Mouse (Mus musculus): ENCODE measurements at regions not wholly inside any gene's neighbourhood (a gene's known extent, or its start where the extent isn't known, plus 50 kb on each side); places are given as distances from the start of the nearest gene placed in this dataset.

GRCm38 (mm10) chr4:69849423-69849822 lies 560.8 kb downstream of the Cdk5rap2 start:
- 87% methylated on average over 3 of the region's 3 CpGs for WGBS

GRCm38 (mm10) chr4:69839868-69840267 lies 570.4 kb downstream of the Cdk5rap2 start:
- DNase-seq, result no peak
- WGBS, result 66% methylated on average over 9 of the region's 9 CpGs
- Histone ChIP-seq H3K4me3 (replicated peaks; ENCODE audit: extremely low read depth, low read depth, low read length) (no peak overlapping the region), H3K4me1 (ENCODE audit: control insufficient read depth, insufficient read depth, low read length) (no peaks in the 10 kb centered on the region)
- TF ChIP-seq POLR2A (IDR thresholded peaks at IDR 0.05; ENCODE audit: borderline replicate concordance, extremely low read depth, low read depth, low read length), result no peak
- no peak for TF ChIP-seq CTCF (IDR thresholded peaks at IDR 0.05; ENCODE audit: insufficient read depth, low read length)

More at GRCm38 (mm10) chr4:69849423-69849822, 560.8 kb downstream of the Cdk5rap2 start:
- Histone ChIP-seq H3K4me3 (replicated peaks; ENCODE audit: extremely low read depth, low read depth, low read length) (no peak overlapping the region), H3K4me1 (ENCODE audit: control insufficient read depth, insufficient read depth, low read length) (no peaks in the 10 kb centered on the region)
- no peak for DNase-seq
- TF ChIP-seq POLR2A (IDR thresholded peaks at IDR 0.05; ENCODE audit: borderline replicate concordance, extremely low read depth, low read depth, low read length) (no peak), CTCF (IDR thresholded peaks at IDR 0.05; ENCODE audit: insufficient read depth, low read length) (no peak)

- 49% methylated on average over 4 of the region's 4 CpGs for WGBS
- DNase-seq, result no peak
- H3K4me3 ChIP-seq (replicated peaks; ENCODE audit: extremely low read depth, low read depth, low read length), result no peak overlapping the region
- H3K4me1 ChIP-seq (ENCODE audit: control insufficient read depth, insufficient read depth, low read length), result no peaks in the 10 kb centered on the region
- TF ChIP-seq POLR2A (IDR thresholded peaks at IDR 0.05; ENCODE audit: borderline replicate concordance, extremely low read depth, low read depth, low read length), result no peak
- no peak for TF ChIP-seq CTCF (IDR thresholded peaks at IDR 0.05; ENCODE audit: insufficient read depth, low read length)
Measured at GRCm38 (mm10) chr4:69838940-69839339, 571.3 kb downstream of the Cdk5rap2 start.

- no peak for DNase-seq
- 53% methylated on average over 3 of the region's 3 CpGs for WGBS
- Histone ChIP-seq H3K4me1 (ENCODE audit: control insufficient read depth, insufficient read depth, low read length) (no peaks in the 10 kb centered on the region), H3K4me3 (replicated peaks; ENCODE audit: extremely low read depth, low read depth, low read length) (no peak overlapping the region)
- TF ChIP-seq CTCF (IDR thresholded peaks at IDR 0.05; ENCODE audit: insufficient read depth, low read length) (no peak), POLR2A (IDR thresholded peaks at IDR 0.05; ENCODE audit: borderline replicate concordance, extremely low read depth, low read depth, low read length) (no peak)
Measured at GRCm38 (mm10) chr4:69824903-69825268, 585.4 kb downstream of the Cdk5rap2 start.

GRCm38 (mm10) chr4:69824215-69824902 lies 585.9 kb downstream of the Cdk5rap2 start:
- TF ChIP-seq POLR2A (IDR thresholded peaks at IDR 0.05; ENCODE audit: borderline replicate concordance, extremely low read depth, low read depth, low read length) (no peak), CTCF (IDR thresholded peaks at IDR 0.05; ENCODE audit: insufficient read depth, low read length) (no peak)
- Histone ChIP-seq H3K4me1 (ENCODE audit: control insufficient read depth, insufficient read depth, low read length) (no peaks in the 10 kb centered on the region), H3K4me3 (replicated peaks; ENCODE audit: extremely low read depth, low read depth, low read length) (no peak overlapping the region)
- WGBS, result 46% methylated on average over 6 of the region's 6 CpGs
- DNase-seq, result no peak

GRCm38 (mm10) chr4:69823311-69823940 lies 586.8 kb downstream of the Cdk5rap2 start:
- Histone ChIP-seq H3K4me1 (ENCODE audit: control insufficient read depth, insufficient read depth, low read length) (no peaks in the 10 kb centered on the region), H3K4me3 (replicated peaks; ENCODE audit: extremely low read depth, low read depth, low read length) (no peak overlapping the region)
- 25% methylated on average over 1 of the region's 1 CpGs for WGBS
- TF ChIP-seq CTCF (IDR thresholded peaks at IDR 0.05; ENCODE audit: insufficient read depth, low read length), result no peak
- DNase-seq, result no peak

GRCm38 (mm10) chr4:69818885-69819284 lies 591.4 kb downstream of the Cdk5rap2 start:
- no peak for DNase-seq
- H3K4me3 ChIP-seq (replicated peaks; ENCODE audit: extremely low read depth, low read depth, low read length), result no peak overlapping the region
- no peak for TF ChIP-seq CTCF (IDR thresholded peaks at IDR 0.05; ENCODE audit: insufficient read depth, low read length)
- no peak for TF ChIP-seq POLR2A (IDR thresholded peaks at IDR 0.05; ENCODE audit: borderline replicate concordance, extremely low read depth, low read depth, low read length)
- WGBS, result 49% methylated on average over 3 of the region's 3 CpGs
- no peaks in the 10 kb centered on the region for H3K4me1 ChIP-seq (ENCODE audit: control insufficient read depth, insufficient read depth, low read length)

- WGBS, result 82% methylated on average over 7 of the region's 7 CpGs
- TF ChIP-seq CTCF (IDR thresholded peaks at IDR 0.05; ENCODE audit: insufficient read depth, low read length) (no peak), POLR2A (IDR thresholded peaks at IDR 0.05; ENCODE audit: borderline replicate concordance, extremely low read depth, low read depth, low read length) (no peak)
- no peak for DNase-seq
- H3K4me1 ChIP-seq (ENCODE audit: control insufficient read depth, insufficient read depth, low read length), result no peaks in the 10 kb centered on the region
- H3K4me3 ChIP-seq (replicated peaks; ENCODE audit: extremely low read depth, low read depth, low read length), result no peak overlapping the region
Measured at GRCm38 (mm10) chr4:69785481-69786050, 624.7 kb downstream of the Cdk5rap2 start.

GRCm38 (mm10) chr4:69781258-69781657 lies 629.0 kb downstream of the Cdk5rap2 start:
- Histone ChIP-seq H3K4me3 (replicated peaks; ENCODE audit: extremely low read depth, low read depth, low read length) (no peak overlapping the region), H3K4me1 (ENCODE audit: control insufficient read depth, insufficient read depth, low read length) (no peaks in the 10 kb centered on the region)
- no peak for DNase-seq
- WGBS, result 75% methylated on average over 8 of the region's 8 CpGs
- TF ChIP-seq POLR2A (IDR thresholded peaks at IDR 0.05; ENCODE audit: borderline replicate concordance, extremely low read depth, low read depth, low read length), result no peak
- TF ChIP-seq CTCF (IDR thresholded peaks at IDR 0.05; ENCODE audit: insufficient read depth, low read length), result no peak

- DNase-seq, result no peak
- TF ChIP-seq CTCF (IDR thresholded peaks at IDR 0.05; ENCODE audit: insufficient read depth, low read length) (no peak), POLR2A (IDR thresholded peaks at IDR 0.05; ENCODE audit: borderline replicate concordance, extremely low read depth, low read depth, low read length) (no peak)
- Histone ChIP-seq H3K4me1 (ENCODE audit: control insufficient read depth, insufficient read depth, low read length) (no peaks in the 10 kb centered on the region), H3K4me3 (replicated peaks; ENCODE audit: extremely low read depth, low read depth, low read length) (no peak overlapping the region)
- WGBS, result 74% methylated on average over 3 of the region's 3 CpGs
Measured at GRCm38 (mm10) chr4:69761841-69762240, 648.4 kb downstream of the Cdk5rap2 start.

Data from lung, adult 2 months (tissue).